Mouse (Mus musculus): ENCODE results near the gene Aak1.

- TF ChIP-seq GATA1 (IDR thresholded peaks at IDR 0.05; ENCODE audit: borderline replicate concordance, low read length) (no peak), FLI1 (IDR thresholded peaks at IDR 0.05; ENCODE audit: low read length) (no peak)
These were observed 129.6 kb downstream of the Aak1 start for GRCm38 (mm10) chr6:86978909-86979265.

Data from megakaryocyte, embryonic 14.5 days (primary cell).